Mouse (Mus musculus): Measurements from ENCODE around the gene Aqp11.
A peak's percentile ranks its signal among the peaks of the same experiment; 100 is the strongest.

The Aqp11 gene

DNA sequence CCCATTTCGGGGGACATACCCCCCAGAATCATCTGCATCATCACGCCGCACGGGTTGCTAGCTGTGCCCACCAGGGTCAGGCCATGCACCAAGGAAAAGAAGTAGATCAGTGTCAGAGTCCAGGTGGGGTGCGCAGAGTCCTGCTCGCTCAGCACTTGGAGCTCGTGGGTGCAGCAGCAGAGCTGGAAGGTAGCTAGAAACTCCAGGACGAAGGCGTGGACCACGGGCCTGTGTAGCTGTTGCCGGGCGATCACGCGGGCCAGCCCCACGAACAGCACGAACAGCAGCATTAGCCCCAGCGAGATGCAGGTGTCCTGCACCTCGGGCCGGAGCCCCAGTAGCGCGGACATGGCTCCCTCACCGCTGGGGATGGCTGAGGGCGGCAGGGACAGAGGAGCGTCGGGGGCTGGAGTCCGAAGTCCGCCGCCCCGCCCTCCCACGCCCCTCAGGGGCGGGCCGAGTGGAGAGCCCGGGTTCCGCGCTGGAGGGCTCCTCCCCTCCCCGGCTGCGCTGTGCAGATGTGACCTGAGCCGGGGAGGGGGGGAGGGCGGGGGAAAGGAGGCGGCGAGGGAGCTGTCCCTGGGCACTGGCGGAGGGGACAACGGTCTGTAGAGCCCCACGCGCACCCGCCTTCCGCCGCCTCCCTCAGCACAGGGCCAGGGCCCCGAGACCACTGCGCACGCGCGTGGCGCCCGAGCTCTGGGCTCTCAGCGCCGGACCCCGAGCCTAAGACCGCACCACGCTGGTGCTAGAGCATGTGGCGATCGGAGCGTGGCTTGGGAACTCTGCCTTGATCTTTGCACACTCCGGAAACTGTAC, at the start of gene Aqp11:
Gene Aqp11, minus strand, starts transcription at position 652 of the 819 bp plus-strand sequence.
- DNase-seq (ENCODE audit: low spot score in 2 of 2): peak; percentile 57 to 63

DNA sequence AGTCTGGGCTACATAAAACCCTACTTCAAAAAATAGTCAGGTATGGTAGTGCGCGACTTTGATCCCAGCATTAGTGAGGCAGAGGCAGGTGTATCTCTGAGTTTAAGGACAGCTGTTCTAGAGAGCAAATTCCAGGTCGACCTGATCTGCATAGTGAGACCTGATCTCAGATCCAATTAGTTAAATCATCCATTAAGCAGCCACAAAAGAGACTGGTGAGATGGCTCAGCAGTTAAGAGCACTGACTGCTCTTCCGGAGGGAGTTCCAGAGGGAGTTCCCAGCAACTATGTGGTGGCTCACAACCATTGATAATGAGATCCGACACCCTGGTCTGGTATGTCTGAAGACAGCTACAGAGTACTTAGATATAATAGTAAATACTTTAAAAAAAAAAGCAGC, 45.4 kb upstream of the Aqp11 start:
- no peak for DNase-seq (ENCODE audit: low spot score in 2 of 2)

DNA sequence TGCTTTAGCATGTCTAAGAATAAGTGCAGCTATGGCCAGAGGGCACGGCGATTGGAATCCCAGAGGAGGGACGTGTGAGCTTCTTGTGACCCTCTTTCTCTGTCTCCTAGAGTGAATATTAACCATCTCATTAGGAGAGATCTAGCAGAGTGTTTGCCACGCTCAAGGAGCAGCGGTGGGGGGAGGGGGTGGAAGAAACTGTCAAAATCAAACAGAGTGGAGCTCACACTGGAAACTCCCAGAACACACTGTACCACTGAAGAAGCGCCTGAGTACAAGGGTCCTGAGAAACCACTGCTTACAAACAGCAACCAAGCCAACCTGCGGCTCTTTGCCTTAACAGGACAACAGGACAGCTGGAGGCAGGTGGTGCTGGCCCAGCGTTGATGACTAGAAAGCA, 43.4 kb upstream of the Aqp11 start:
- no peak for DNase-seq (ENCODE audit: low spot score in 2 of 2)

DNA sequence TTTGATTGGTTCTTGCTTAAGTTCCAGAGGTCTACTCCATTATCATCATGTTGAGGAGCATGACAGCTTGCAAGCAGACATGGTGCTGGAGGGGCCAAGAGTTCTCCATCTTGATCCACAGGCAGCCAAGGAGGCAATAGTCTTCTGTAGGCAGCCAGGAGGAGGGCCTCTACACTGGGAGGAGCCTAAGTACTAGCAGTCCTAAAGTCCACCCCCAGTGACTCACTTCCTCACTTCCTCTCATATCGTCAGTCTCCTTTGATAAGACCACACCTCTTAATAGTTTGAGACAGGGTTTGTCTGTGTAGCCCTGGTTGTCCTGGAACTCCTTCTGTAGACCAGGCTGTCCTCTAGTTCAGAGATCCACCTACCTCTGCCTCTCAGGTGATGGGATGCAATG, 42.7 kb upstream of the Aqp11 start:
- DNase-seq (ENCODE audit: low spot score in 2 of 2): no peak

DNA sequence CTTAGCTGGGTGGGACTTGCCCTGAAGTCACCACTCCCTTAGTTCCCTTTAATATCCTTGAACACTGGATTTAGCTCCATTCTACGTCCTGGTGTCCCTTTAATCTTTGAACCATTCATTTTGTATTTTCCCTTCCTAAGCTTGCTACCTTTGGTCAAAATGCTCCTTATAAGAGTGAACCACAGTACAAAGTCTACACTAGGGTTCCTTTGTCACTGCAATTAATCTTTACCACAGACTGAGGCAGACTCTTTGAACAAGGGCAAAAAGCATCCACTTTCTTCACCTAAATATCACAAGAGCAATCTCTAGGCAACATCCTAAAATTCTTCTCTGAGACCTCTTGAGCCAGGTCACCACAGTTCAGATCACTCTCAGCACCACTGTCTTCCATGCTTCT, 42.1 kb upstream of the Aqp11 start:
- DNase-seq (ENCODE audit: low spot score in 2 of 2): no peak

DNA sequence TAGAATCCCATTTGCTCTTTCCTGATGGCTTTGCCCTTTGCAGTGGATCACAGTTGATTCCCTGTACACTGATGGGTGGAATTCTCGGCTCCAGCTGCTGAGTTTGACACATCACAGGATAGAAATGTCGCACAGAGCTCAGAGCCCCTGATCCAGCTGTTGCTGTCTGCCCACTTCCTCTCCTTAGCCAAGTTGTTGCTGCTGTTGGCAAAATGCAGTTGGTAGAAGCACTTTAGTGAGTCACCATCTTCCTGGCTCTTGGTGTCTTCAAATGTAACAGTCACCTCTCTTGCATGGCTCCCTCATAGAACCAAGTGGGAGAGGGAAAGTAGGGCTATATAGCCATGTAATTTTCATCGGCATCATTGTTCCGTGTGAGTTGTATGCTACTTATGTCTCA, 39.1 kb upstream of the Aqp11 start:
- no peak for DNase-seq (ENCODE audit: low spot score in 2 of 2)

DNA sequence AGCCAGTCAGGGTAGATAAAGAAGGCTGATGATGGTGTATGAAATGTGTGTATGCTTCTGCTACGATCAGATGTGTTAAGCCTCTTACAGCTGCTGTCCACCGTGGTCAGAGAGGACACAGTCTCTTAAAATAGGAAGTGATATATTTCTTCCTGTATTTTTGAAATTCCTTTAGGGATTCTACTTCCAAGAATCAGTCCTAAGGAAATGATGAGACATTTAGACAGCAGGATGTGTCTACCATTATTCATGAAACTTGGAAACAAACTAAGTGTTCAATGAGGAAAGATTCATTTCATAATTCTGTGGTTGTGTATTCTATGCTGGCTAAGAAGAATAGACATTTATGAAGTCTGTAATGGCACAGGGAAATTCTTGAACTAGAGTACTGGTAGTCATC, 37.8 kb upstream of the Aqp11 start:
- DNase-seq (ENCODE audit: low spot score in 2 of 2): no peak

DNA sequence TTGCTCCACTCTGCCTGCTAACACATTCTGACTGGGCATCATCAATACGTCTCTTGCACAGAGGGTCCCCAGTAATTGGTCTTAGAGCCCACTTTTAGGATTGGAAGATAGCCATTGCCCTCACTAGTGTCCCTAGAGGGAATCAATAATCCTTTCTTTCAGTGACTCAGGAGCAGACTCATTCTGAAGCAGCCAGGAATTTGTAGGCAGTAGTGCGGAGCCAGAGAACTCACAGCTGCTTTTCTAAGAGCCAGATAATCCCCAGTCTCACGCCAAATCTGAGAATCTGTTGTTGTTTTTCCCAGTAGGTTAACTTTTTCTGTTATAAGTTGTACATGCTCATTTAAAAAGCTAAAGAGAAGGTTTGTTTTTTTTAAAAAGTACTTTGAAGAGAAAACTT, 37.3 kb upstream of the Aqp11 start:
- no peak for DNase-seq (ENCODE audit: low spot score in 2 of 2)

DNA sequence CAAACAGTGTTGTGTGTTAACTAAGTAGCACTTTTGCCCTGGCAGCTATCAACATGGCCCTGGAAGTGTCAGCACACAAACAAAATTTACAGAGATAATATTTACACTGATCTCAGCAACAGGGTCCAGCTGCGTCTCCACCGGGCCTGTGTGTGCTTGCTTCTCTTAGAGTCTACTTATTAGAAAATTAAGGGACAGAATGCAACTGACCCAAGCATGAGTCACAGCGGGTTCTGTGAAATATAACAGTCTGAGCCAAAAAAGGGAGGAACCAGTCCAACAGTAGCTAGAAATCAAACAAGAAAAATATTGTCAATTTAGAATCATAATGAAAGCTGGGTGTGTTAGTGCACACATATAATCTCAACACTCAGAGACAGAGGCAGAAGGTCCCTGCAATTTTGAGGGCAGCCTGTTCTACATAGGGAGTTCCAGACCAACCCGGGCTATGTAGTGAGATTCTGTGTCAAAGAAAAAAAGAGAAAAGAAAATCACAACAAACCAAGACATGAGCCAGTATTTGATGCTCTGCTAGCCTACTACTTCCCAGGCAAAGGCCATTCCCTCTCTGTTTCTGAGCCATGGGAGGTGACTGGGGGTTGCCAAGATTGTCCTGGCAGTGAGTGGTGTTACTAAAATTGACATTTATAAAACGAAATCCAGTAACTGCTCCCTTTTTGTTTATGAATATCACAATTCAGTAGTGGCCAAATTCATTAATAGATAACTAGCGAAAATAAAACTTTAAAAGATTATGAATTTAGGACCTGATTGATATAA, 32.9 kb upstream of the Aqp11 start:
- no peak for DNase-seq (ENCODE audit: low spot score in 2 of 2)

DNA sequence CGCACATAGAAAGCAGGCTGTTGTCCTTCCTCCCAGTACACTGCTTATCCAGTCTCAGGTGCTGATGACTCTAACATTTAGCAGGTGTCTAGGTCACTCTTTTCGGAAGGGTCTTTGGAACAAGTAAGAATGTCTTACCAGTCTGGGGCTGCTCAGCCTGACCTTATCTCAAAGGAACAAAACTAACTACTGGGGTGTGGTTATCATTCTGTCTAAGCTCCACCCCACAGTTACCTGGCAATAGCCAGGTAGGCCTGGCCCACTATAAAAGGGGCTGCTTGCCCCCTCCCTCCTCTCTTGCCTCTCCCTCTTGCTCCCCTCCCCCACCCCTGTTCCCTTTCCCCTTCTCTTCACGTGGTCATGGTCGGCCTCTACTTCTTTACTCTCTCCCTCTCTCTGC, 30.9 kb upstream of the Aqp11 start:
- DNase-seq (ENCODE audit: low spot score in 2 of 2): no peak

DNA sequence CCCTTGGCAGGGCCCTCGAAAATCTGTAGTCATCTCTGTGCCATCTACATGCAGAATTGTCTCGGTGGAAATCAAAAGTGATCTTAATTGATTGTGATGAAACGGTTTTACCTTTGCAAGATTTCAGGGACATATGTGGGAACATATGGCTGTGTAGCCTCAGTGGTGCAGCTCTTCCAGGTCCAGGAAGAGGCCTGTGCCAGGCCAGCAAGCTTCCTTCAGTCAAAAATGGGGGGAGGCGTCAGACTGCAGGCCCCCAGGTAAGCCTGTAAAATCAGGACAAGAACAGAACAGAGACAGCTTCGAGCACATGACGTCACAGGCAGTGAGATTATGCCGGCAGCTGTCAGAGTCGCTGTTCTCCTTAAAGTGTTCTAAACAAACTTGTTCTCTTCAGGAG, 29.8 kb upstream of the Aqp11 start:
- DNase-seq (ENCODE audit: low spot score in 2 of 2): no peak

DNA sequence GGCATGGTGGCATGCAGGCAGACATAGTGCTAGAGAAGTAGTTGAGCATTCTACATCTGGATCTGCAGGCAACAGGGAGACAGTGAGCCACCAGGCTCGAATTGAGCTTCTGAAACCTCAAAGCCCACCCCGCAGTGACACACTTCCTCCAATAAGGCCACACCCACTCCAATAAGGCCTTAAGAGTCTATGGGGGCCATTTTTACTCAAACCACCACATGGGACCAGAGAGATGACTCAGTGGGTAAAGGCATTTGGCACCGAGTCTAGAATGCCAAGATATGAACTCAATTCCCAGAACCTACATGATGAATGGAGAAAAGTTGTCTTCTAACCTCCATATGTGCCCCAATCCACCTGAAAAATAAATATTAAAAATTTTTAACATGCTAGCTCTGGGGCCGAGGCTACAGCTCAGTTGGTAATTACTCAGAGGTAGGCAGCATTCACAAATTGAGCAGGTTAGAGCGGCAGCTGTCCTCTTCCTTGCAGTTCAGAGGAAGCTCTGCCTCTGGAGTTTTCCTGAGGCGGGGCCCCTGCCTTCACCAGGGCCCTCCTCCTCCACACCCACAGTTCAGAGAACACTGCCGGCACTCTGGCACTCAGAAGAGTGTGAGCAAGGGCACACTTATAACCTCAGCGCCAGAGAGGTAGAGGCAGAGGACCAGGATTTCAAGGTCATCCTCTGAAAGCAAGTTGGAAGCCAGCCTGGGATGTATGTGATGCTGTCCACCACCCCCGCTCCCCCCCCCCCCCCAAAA, 28.5 kb upstream of the Aqp11 start:
- DNase-seq (ENCODE audit: low spot score in 2 of 2): no peak

DNA sequence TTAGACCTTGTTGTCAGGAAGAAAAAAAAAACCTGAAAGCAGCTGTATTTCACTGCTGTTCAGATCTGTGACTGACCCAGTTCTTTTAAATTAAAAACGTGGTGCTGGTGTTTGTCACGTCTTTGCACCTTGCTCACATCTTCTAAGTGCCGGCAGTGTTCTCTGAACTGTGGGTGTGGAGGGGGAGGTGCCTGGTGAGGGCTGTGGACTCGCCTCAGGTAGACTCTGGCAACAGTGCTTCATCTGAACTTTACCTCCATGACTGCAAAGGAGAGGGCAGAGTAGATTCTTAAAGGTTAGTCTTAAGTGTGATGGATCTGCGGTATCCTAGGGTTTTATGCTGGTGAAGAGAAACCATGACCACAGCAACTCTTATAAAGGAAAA, 27.9 kb upstream of the Aqp11 start:
- no peak for DNase-seq (ENCODE audit: low spot score in 2 of 2)

DNA sequence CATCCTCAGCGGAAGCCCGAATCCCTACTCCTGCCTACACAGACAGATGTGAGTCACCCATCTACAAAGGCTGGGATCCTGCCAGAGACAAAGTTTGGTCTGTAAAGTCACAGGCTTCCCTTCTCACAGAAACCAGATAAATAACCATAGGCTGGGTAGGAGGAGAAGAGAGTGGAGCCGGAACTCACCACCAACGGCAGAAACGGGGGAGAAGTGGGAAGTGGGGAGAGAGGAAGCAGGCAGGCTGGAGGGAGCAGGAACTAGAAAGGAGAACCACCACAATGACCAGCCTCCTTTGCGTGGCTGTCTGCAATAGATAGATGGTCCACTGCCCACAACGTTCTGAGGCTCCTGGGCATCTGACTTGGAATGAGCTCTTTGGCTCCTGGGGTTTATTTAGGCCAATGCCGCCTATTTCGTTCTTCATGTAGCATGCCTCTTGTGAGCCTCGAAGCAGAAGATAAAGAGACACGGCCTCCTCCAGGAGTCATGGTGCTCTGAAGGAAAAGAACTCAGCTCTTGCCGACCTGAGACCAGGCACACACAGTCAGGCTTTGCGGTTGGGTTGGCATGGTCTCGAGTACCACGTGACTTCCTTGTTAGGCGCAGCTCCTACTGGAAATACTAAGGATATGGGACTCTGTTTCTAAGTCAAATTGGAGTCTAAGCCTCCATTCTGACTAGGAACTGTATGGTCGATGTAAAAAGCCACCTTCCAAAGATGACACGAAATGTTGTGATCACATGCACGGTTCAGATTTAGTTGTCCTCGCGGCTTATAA, 27.3 kb upstream of the Aqp11 start:
- DNase-seq (ENCODE audit: low spot score in 2 of 2): no peak

DNA sequence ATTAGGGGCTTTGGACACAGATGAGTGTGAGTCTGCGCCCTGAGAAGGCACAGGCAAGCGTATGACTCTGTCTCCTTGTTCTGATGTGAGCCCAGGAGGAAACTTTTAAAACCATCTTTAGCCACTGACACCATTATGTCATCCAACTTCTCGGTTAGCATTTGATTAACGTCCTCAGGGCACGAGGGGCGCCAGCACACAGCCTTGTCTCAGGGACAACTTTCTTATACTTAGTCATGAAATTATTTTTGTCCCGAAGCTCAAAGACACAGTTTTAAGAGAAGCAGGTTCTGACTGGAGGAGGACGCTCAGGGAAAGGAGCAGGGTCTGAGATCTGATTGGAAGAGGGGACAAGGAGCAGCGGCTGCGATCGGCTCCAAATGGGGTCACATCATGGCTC, 26.5 kb upstream of the Aqp11 start:
- no peak for DNase-seq (ENCODE audit: low spot score in 2 of 2)

DNA sequence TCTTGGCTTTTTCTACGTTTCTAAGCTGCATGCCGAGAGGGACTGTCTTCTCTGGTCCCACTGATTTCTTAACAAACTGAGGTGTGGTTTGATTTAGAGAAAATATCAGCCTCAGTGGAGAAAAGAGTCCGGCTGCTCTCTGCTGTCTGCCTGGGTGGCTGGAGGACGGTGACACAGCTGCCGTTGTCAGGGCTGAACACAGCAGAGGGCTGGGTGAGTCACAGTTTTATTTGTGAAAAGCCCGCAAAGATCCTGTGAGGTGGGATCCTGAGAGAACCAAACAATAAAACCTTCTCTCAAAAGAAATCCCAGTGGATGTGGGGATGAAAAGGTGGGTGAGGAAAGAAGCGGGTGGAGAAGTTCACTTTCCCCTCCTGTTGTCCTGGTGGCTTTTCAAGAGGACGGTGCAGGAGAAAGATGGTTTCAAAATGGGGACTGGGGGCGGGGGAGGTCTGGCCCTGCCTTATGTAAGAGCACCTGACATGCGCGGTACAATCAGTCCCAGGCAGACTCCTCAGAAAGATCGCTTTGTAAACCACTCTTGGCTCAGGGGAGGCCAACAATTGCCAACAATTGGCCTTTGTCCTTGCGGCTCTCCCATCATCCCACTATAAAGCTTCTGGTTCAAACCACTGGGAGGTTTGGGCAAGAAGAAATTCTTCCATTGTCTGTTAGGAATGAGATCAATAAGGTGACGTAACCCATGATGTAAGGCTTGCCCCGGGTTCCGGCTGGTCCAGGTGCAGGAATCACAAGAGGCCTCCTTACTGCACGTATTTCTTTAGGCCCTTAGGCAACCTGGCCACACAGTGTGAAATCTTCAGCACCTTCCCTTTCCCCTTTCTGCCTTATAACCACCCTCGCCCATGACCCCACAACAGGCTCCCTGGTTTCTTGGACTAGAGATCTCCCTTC, 19.1 kb upstream of the Aqp11 start:
- DNase-seq (ENCODE audit: low spot score in 2 of 2): no peak

DNA sequence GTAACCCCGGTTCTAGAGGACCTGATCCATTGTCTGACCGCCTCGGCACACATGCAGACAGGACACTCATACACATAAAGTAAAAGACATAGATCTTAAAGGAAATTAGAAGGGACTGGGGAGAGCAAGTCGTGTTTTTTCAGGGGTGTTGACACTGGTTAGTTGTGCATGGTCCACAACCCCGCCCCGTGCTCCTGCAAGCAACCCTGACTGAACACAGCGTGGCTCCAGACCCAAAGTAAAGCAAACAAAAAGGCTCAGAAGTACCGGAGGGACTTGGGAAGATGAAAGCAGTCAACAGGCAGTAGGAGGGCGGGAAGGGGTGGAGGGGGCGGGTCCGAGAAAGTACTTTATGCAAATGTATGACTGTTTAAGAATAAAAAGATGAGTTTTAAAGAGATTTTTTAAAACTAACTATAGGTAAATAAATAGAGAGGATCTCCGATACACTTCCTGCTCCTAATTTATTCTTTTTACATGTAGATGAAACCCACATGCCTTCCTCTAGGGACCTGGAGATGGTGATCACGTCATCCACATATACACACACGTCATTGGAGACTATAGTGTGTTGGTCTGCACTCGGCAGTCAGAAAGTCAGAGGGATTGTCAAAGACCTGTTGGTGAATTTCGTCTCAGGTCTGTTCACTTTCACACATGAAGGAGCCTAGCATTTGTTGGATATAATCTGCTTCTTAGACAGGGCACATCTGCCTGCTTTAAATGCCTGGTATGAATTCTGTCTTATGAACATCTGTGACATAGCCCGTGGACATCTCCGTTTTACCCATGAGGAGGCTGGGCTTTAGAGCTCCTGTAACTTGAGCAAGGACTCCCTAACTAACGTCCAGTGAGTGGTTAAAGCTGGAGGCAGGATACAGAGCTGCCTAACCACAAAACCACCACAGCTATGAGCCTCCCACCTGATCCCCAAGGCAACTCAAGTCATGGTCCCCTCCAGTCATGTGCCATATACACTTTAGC, 11.4 kb upstream of the Aqp11 start:
- peak; percentile 38 for DNase-seq (ENCODE audit: low spot score in 2 of 2)

DNA sequence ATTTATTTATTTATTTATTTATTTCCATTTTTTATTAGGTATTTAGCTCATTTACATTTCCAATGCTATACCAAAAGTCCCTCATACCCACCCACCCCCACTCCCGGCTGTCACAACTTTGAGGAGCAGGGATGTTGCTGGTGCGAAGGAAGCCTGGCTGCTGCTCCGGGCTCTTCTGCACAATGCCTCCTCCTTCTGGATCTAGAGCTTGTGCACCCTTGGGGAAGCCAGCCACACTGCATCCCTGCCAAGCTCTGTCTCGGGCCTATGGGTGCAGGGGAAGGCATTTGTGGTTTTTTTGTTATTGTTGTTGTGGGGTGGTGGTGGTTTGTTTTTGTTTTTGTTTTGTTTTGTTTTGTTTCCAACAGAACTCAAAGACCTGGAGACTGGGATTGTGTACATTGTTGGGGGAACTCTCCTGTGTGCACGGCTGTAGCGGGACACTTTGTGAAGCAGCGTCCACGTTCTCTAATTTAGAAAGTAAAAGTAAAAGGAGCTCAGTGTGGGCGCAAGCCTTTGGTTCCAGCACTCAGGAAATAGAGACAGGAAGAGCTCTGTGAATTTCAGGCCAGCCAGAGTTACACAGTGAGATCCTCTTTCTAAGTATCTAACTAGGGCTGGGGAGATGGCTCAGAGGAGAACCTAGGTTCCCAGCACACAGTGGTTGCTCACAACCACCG, 10.6 kb upstream of the Aqp11 start:
- DNase-seq (ENCODE audit: low spot score in 2 of 2): no peak
